Mouse (Mus musculus) embryonic facial prominence, embryonic 10.5 days (tissue): Measurements from ENCODE around the gene Exoc7. TPM values are rescaled to one million over a fixed set of nuclear protein-coding genes. Genes with fewer than 3 reads are reported as not detected.

Source experiments
- DNase-seq: peaks from one replicate; pipeline ENCODE4 v3.0.0-alpha.2; 2017; ENCODE audit warnings: low spot score
- H3K27ac ChIP-seq: fragments of 300-500 bp; sonication (generic); replicated peaks from 2 replicates; pipeline ENCODE4 v1.5.1; 2016; ENCODE audit warnings: mild to moderate bottlenecking
- H3K27me3 ChIP-seq: fragments of 300-500 bp; sonication (generic); replicated peaks from 2 replicates; pipeline ENCODE4 v1.6.1; 2016; ENCODE audit warnings: low read depth, mild to moderate bottlenecking; ENCODE audit not compliant: poor library complexity, severe bottlenecking
- H3K36me3 ChIP-seq: fragments of 300-500 bp; sonication (generic); replicated peaks from 2 replicates; pipeline ENCODE4 v1.6.1; 2016; ENCODE audit warnings: mild to moderate bottlenecking, moderate library complexity
- H3K4me1 ChIP-seq: fragments of 300-500 bp; sonication (generic); 2 replicates; pipeline ENCODE4 v1.6.1; 2016
- H3K4me3 ChIP-seq: fragments of 300-500 bp; sonication (generic); 2 replicates; pipeline ENCODE4 v1.5.1; 2016; ENCODE audit warnings: mild to moderate bottlenecking, moderate library complexity
- H3K9me3 ChIP-seq: fragments of 300-500 bp; sonication (generic); 2 replicates; pipeline ENCODE4 v1.6.1; 2016; ENCODE audit warnings: mild to moderate bottlenecking
- WGBS: fragments of 180-500 bp; shearing (Covaris S2); methylation state at CpG from one replicate; pipeline ENCODE4 v1.1.7; 2016; 5-methylcytosine and 5-hydroxymethylcytosine counted together
- polyA plus RNA-seq: library from polyadenylated mRNA; unstranded; fragments of >200 nt; fragmentation: Nextera tagmentation; extraction: Ambion mirVana; gene quantifications from 2 replicates; pipeline ENCODE4 v1.2.1, GENCODE M21; 2016

Exoc7 gene
- polyA plus RNA-seq, 1 experiment from 2014 or later: 59.7 TPM

DNA sequence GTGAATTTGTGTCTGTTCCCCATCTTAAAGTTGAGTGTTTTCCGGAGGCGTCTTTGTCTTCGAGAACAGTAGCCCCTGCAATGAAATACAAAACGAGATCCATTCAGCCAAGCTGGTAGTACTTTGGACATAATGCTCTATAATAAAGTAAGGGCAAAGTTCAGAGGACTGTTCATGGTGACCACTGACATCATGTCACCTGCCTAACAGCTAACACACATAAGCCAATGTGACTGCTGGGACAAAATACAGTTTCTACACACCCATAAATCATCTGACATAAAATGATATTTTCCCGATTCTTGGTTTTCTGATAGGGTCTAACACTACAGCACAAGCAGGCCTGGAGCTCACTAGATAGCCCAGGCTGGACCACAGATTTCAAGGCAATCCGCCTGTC, 38.7 kb downstream of the Exoc7 start:
- 94% methylated on average over 6 of the region's 6 CpGs for WGBS
- Histone ChIP-seq H3K27me3 (no peaks in the 10 kb centered on the region), H3K4me3 (no peak overlapping the region), H3K36me3 (peaks cover 92% of the 10 kb centered on the region), H3K4me1 (peaks cover 16% of the 10 kb centered on the region), H3K27ac (no peak overlapping the region), H3K9me3 (no peaks in the 10 kb centered on the region)
- DNase-seq: no peak

DNA sequence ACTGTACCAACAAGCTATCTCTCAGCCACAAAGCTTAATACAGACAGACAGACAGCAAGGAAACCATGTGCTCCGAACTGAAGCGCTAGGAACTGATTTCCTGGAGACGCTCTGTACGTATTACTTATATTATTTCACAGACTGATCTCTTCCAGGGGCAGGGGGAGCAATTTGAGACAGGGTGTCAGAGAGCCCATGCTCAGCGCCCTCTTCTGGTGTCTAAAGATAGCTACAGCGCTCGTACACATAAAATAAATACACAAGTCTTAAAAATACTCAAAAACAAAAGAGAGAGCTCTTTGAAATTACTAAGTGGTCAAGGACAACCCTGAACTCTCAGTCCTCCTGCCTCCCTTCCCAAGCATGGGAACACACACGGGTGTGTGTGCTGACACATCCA, 39.4 kb downstream of the Exoc7 start:
- Histone ChIP-seq H3K36me3 (peaks cover 99% of the 10 kb centered on the region), H3K9me3 (no peaks in the 10 kb centered on the region), H3K4me3 (no peak overlapping the region), H3K4me1 (peaks cover 11% of the 10 kb centered on the region), H3K27ac (no peak overlapping the region), H3K27me3 (no peaks in the 10 kb centered on the region)
- no peak for DNase-seq
- WGBS: 83% methylated on average over 8 of the region's 8 CpGs

DNA sequence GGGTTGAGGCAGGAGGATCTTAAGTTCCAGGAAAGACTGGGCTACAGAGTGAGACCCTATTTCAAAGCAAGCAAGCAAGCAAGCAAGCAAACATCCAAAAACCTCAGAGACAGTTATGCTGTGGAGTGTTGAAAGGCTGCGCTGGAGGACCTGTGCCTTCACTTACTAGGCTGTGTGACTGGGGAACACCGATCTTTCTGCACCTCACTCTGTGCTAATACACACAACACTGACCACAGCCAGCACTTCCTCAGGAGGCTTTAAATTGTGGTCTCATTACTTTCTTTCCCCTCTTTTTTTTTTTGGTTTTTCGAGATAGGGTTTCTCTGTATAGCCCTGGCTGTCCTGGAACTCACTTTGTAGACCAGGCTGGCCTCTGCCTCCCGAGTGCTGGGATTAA, 41.2 kb downstream of the Exoc7 start:
- H3K4me3 ChIP-seq: no peak overlapping the region
- no peak overlapping the region for H3K27ac ChIP-seq
- no peak for DNase-seq
- no peaks in the 10 kb centered on the region for H3K27me3 ChIP-seq
- peaks cover 100% of the 10 kb centered on the region for H3K36me3 ChIP-seq
- no peaks in the 10 kb centered on the region for H3K9me3 ChIP-seq
- WGBS: 89% methylated on average over 4 of the region's 4 CpGs
- no peaks in the 10 kb centered on the region for H3K4me1 ChIP-seq

DNA sequence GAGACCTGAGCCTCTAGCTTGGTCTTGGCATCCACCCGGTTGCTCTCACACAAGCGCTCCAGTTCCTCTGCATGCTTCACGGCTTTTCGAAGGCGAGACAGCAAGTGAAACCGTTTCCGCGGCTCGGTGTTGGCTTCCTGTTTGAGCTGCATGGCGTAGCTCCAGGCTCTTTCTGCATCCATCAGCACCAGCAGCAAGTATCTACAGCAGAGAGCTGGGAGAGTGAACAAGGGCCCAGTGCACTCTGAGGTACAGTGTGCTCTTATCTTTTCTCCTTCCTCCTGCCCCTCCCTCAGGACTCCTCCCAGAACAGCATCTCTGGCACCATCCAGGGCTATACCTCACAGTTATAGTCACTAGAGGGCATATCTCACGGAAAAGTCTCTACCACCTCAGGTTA, 41.7 kb downstream of the Exoc7 start:
- no peak overlapping the region for H3K27ac ChIP-seq
- H3K36me3 ChIP-seq: peaks cover 100% of the 10 kb centered on the region
- no peaks in the 10 kb centered on the region for H3K9me3 ChIP-seq
- 90% methylated on average over 11 of the region's 11 CpGs for WGBS
- no peak for DNase-seq
- no peaks in the 10 kb centered on the region for H3K4me1 ChIP-seq
- H3K4me3 ChIP-seq: no peak overlapping the region
- no peaks in the 10 kb centered on the region for H3K27me3 ChIP-seq

DNA sequence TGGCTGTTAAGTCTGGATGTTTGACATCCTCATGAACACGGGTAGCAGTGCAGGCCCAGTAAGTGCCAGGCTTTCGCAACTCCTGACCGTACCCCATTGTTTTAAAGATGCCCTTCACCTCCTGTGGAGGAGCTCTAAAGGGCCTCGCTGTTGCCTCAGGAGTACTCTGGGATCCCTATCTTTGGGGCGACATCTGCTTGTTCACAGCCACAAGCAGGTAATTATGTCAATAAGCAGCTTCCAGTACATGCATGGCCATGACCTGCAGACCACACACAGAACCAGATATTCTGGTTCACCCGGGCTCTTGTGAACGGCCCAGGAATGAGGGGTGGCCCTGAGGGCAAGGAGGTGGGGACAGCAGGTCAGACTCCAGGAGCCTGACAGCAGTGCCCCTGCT, 46.8 kb downstream of the Exoc7 start:
- no peak overlapping the region for H3K27ac ChIP-seq
- no peak overlapping the region for H3K4me3 ChIP-seq
- no peaks in the 10 kb centered on the region for H3K27me3 ChIP-seq
- peaks cover 100% of the 10 kb centered on the region for H3K36me3 ChIP-seq
- no peaks in the 10 kb centered on the region for H3K4me1 ChIP-seq
- no peaks in the 10 kb centered on the region for H3K9me3 ChIP-seq
- 83% methylated on average over 7 of the region's 7 CpGs for WGBS
- DNase-seq: peak; percentile 50

DNA sequence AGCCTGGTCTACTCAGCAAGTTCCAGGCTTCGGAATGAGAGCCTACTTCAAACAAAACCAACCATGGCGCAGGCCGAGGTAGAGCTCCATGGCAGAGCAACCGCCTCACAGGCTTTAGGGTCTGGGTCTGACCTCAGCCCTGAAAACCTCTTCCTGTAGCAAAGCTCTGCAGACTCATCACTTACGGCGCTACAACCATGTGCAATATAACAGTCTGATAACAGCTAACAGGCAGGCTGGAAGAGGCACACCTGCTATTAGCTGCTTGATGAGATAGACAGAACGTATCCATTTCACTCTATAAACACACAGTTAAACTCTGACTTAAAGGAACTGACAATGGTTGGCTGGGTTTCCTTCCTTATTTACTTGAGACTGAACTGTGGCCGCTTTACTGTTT, 47.6 kb downstream of the Exoc7 start:
- H3K4me1 ChIP-seq: no peaks in the 10 kb centered on the region
- H3K9me3 ChIP-seq: no peaks in the 10 kb centered on the region
- no peak for DNase-seq
- no peaks in the 10 kb centered on the region for H3K27me3 ChIP-seq
- 95% methylated on average over 8 of the region's 8 CpGs for WGBS
- H3K4me3 ChIP-seq: no peak overlapping the region
- H3K27ac ChIP-seq: no peak overlapping the region
- peaks cover 100% of the 10 kb centered on the region for H3K36me3 ChIP-seq

DNA sequence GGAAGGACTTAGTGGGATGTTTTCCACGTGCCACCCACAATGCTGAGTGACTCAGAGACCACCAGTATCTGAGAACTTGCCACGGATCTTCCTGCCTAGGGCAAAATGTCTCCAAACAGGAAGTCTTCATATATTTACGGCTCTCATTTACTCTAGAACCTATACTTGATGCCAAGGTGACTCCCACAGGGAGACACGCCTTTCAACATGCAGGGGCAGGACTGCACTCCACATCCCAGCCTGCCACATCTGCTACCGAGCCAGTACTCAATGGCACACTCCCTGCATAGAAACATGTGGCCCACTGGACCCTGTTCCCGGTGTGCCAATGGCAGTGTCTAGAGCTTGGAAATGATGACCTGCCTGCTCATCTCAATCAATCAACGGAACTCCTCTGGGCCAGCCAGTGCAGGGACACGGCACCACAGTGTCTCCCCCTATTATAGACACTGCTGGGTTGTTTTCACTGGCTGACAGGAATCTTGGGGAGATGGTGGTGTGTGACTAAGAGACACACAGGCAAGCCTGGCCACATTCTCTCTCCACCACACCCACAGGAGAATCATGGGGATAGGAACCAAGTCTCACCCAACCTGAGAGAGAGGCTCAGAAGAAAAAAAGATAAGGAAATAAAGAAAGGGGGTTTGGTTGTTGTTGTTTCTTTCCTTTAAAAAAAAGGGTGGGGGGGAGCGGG, 50.9 kb downstream of the Exoc7 start:
- Histone ChIP-seq H3K4me1 (no peaks in the 10 kb centered on the region), H3K36me3 (peaks cover 100% of the 10 kb centered on the region), H3K27me3 (no peaks in the 10 kb centered on the region), H3K27ac (no peak overlapping the region), H3K9me3 (no peaks in the 10 kb centered on the region), H3K4me3 (no peak overlapping the region)
- no peak for DNase-seq
- 89% methylated on average over 9 of the region's 9 CpGs for WGBS

DNA sequence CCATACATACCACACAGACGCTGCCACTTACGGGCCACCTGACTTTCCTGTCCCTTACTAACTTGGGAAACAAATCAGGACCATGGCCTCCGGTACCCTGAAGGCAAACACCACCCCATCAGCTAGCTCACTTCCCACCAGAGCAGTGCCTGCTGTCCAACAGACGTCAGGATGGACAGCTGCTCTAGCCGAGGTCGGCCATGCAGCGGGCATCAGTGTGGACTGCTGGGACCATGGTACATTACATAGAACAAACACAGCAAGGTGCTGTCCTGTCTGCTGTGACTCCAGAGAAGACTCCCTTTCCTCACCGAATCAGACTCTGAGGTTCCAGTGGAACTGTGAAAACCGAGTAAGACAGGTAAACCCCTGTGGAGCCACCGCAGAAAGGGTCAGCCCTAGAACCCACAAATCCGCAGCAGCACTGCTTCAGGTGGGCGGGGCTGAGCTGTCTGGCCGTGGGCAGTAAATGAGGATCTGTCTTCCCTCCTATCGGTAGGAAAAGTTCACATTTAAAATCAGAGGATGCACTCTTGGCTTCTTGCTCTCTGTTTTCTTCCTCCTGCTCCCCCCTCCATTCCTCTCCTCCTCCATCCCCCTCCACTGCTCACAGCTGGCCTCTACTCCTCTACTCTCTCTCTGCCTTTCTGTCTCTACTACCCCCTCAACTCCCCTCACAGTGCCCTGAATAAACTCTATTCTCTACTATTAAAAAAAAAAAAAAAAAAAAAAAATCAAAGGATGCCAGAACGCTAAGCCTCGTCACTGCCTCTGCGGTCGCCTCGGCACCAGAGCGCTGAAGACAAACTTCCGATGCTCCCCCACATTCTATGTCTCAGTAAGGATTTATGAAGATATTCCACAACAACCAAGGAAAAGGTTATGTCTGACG, 51.7 kb downstream of the Exoc7 start:
- Histone ChIP-seq H3K36me3 (peaks cover 100% of the 10 kb centered on the region), H3K4me3 (no peak overlapping the region), H3K27ac (no peak overlapping the region), H3K9me3 (no peaks in the 10 kb centered on the region), H3K27me3 (no peaks in the 10 kb centered on the region), H3K4me1 (no peaks in the 10 kb centered on the region)
- DNase-seq: no peak
- WGBS: 91% methylated on average over 22 of the region's 22 CpGs

DNA sequence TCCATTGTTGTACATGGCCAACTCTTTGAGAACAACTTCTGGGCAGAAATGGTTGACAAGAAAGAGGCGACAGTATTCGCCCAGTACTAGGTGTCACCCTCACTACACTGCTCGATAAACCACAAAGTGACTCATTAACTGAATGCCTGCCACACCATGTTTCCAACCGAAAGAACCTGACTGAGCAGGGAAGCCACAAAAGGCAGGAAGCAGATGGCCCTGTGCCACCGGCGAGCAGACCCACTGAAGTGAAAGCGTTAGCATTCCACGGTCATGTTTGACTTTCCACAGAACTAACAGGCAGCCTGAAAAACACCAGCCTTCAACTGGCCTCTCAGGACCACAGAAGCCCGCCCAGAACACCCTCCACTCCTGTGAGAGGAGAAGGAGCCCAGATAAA, 52.4 kb downstream of the Exoc7 start:
- no peak for DNase-seq
- Histone ChIP-seq H3K27me3 (no peaks in the 10 kb centered on the region), H3K27ac (no peak overlapping the region), H3K36me3 (peaks cover 100% of the 10 kb centered on the region), H3K4me3 (no peak overlapping the region), H3K9me3 (no peaks in the 10 kb centered on the region), H3K4me1 (no peaks in the 10 kb centered on the region)
- WGBS: 92% methylated on average over 9 of the region's 9 CpGs

DNA sequence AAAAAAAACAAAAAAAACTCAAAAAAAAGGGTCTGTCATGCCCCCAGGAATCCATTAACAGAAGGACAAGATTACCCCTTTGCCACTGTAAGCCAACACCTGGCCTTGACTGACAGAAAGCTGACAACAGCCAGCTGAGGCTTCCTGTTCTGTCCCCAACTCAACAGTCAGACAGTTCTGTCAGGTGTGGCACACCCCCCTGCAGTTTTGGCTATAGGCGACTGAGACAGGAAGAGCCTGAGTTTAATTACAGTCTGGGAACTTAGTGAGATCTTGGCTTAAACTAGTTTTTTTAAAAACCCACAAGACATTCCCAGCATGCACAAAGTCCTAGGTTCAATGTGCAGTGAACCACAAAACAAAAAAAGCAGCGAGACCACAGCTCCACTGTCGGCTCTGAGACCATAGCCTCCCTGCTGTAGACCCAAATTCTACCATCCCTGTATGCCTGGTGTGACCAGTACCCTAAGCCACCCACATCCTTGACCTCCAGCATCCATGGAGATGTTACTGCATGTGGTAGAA, 53.9 kb downstream of the Exoc7 start:
- Histone ChIP-seq H3K4me3 (no peak overlapping the region), H3K27ac (no peak overlapping the region), H3K27me3 (no peaks in the 10 kb centered on the region), H3K36me3 (peaks cover 100% of the 10 kb centered on the region), H3K4me1 (no peaks in the 10 kb centered on the region), H3K9me3 (no peaks in the 10 kb centered on the region)
- DNase-seq: no peak
- WGBS: 84% methylated on average over 3 of the region's 3 CpGs

DNA sequence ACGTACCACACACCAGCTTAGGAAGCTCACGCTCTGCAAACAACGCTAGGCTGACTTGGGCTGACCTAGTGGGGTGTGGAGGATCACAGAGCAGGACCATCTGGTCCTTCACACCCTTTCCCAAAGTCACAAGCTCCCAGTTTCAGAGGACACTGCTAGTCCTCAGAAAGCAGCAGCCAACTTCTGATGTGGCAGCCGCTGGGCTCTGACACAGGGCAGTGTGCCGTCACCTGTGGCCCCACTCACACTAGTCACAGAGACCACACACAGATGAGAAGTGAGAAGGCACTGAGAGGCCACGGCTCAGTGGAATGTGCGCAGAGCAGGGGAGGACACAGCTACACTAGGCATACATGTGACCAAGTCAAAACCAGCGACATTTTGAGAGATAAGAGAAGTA, 56.1 kb downstream of the Exoc7 start:
- Histone ChIP-seq H3K4me3 (no peak overlapping the region), H3K36me3 (peaks cover 100% of the 10 kb centered on the region), H3K27me3 (no peaks in the 10 kb centered on the region), H3K9me3 (no peaks in the 10 kb centered on the region), H3K4me1 (no peaks in the 10 kb centered on the region), H3K27ac (no peak overlapping the region)
- 91% methylated on average over 8 of the region's 8 CpGs for WGBS
- no peak for DNase-seq

DNA sequence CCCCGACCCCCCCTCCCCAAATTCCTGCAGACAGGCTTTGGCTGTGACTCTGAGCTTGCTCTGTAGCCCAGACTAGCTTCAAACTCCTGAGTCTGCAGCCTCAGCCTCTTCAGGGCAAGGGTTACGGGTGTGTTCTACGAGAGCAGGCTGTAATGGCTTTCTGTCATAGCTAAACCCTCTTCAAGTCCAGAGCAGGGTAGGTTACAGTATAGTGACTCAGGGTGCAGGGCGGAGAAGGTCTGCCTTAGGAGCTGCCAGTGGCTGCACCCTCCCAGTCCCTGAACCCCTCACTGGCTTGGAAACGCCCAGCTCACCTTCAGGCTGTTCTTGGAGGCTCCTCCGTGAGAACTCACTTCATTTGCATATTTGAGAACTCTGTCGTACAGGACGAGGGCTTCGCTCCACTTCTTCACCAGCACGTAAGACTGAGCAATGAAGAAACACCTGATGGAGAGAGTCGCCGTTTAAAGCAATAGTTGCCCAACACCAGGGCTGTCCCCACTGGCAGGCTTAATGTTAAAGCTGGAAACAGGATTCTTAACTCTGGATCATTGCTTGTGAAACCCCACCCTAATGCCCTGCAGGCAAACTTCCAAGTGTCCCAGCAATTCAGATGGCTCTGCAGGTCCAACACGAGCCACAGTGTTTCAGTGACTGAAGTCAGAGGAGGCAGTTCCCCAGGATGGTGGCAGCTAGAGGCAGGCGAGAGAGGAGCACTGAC, 59.4 kb downstream of the Exoc7 start:
- DNase-seq: no peak
- peaks cover 15% of the 10 kb centered on the region for H3K4me1 ChIP-seq
- H3K9me3 ChIP-seq: no peaks in the 10 kb centered on the region
- WGBS: 82% methylated on average over 14 of the region's 14 CpGs
- H3K36me3 ChIP-seq: peaks cover 100% of the 10 kb centered on the region
- H3K27me3 ChIP-seq: no peaks in the 10 kb centered on the region
- H3K27ac ChIP-seq: no peak overlapping the region
- H3K4me3 ChIP-seq: no peak overlapping the region
